Mouse (Mus musculus): ENCODE results near the gene Coq5.

Coq5 gene

GRCm38 (mm10) chr5:115279226-115280049 lies at the start of gene Coq5:
Gene Coq5 (plus strand): TSS chr5:115279666.
- DNase-seq: peak; percentile 94

- peak in 1 of 2 experiments; percentile 33 for DNase-seq
Measured at GRCm38 (mm10) chr5:115230830-115231551, 48.5 kb upstream of the Coq5 start.

- no peak for DNase-seq
Measured at GRCm38 (mm10) chr5:115231552-115232120, 47.8 kb upstream of the Coq5 start.

- no peak for DNase-seq
Measured at GRCm38 (mm10) chr5:115232516-115232915, 47.0 kb upstream of the Coq5 start.

- no peak for DNase-seq
Measured at GRCm38 (mm10) chr5:115233031-115233780, 46.3 kb upstream of the Coq5 start.

GRCm38 (mm10) chr5:115234519-115234918 lies 44.9 kb upstream of the Coq5 start:
- DNase-seq: no peak

- peak; percentile 73 to 79 for DNase-seq
Measured at GRCm38 (mm10) chr5:115235323-115235771, 44.1 kb upstream of the Coq5 start.

- DNase-seq: peak; percentile 97 to 99
Measured at GRCm38 (mm10) chr5:115235786-115236263, 43.6 kb upstream of the Coq5 start, which contains the start of gene Pop5. Gene Pop5 (plus strand): TSS chr5:115235836.

- DNase-seq: peak; percentile 94 to 97
Measured at GRCm38 (mm10) chr5:115237803-115238728, 41.4 kb upstream of the Coq5 start.

- DNase-seq: no peak
Measured at GRCm38 (mm10) chr5:115238729-115239195, 40.7 kb upstream of the Coq5 start.

- no peak for DNase-seq
Measured at GRCm38 (mm10) chr5:115240191-115240590, 39.3 kb upstream of the Coq5 start.

- no peak for DNase-seq
Measured at GRCm38 (mm10) chr5:115255472-115255871, 24.0 kb upstream of the Coq5 start.

GRCm38 (mm10) chr5:115256909-115257546 lies 22.4 kb upstream of the Coq5 start:
- DNase-seq: no peak

- no peak for DNase-seq
Measured at GRCm38 (mm10) chr5:115260356-115260755, 19.1 kb upstream of the Coq5 start.

- DNase-seq: no peak
Measured at GRCm38 (mm10) chr5:115261141-115261540, 18.3 kb upstream of the Coq5 start.

GRCm38 (mm10) chr5:115261880-115262279 lies 17.6 kb upstream of the Coq5 start:
- DNase-seq: no peak

GRCm38 (mm10) chr5:115262502-115263291 lies 16.8 kb upstream of the Coq5 start:
- no peak for DNase-seq

- no peak for DNase-seq
Measured at GRCm38 (mm10) chr5:115266340-115266739, 13.1 kb upstream of the Coq5 start.

GRCm38 (mm10) chr5:115266787-115267468 lies 12.5 kb upstream of the Coq5 start:
- DNase-seq: no peak

Data from cerebellum, postnatal 10 days (tissue).